Mouse (Mus musculus) liver, embryonic 16.5 days (tissue): ENCODE measurements around the gene Gata2. TPM values are rescaled to one million over a fixed set of nuclear protein-coding genes. Genes with fewer than 3 reads are reported as not detected.

ENCODE experiments used
- ATAC-seq: fragments of 200-750 bp; cut with Nextera tagmentation; 2 replicates; pipeline ENCODE4 v1.8.0; 2017; ENCODE audit warnings: low read depth, mild to moderate bottlenecking, moderate number of reproducible peaks, moderate library complexity
- H3K27ac ChIP-seq: fragments of 300-500 bp; sonication (generic); 2 replicates; pipeline ENCODE4 v1.5.1; 2014; ENCODE audit warnings: mild to moderate bottlenecking, low read length
- H3K27me3 ChIP-seq: fragments of 300-500 bp; sonication (generic); 2 replicates; pipeline ENCODE4 v1.6.1; 2014; ENCODE audit warnings: low read depth, low read length, mixed read lengths; ENCODE audit not compliant: control insufficient read depth, insufficient read depth
- H3K36me3 ChIP-seq: fragments of 300-500 bp; sonication (generic); 2 replicates; pipeline ENCODE4 v1.6.1; 2014; ENCODE audit warnings: mild to moderate bottlenecking; ENCODE audit not compliant: control insufficient read depth, insufficient read depth
- H3K4me1 ChIP-seq: fragments of 300-500 bp; sonication (generic); 2 replicates; pipeline ENCODE4 v1.6.1; 2014; ENCODE audit warnings: low read depth, low read length, mixed read lengths; ENCODE audit not compliant: control insufficient read depth
- H3K4me2 ChIP-seq: fragments of 300-500 bp; sonication (generic); 2 replicates; pipeline ENCODE4 v1.6.1; 2014; ENCODE audit warnings: low read depth, low read length, mixed read lengths
- H3K4me3 ChIP-seq: fragments of 300-500 bp; sonication (generic); 2 replicates; pipeline ENCODE4 v1.5.1; 2014; ENCODE audit warnings: low read depth, mild to moderate bottlenecking, low read length
- H3K9ac ChIP-seq: fragments of 300-500 bp; sonication (generic); 2 replicates; pipeline ENCODE4 v1.6.1; 2014; ENCODE audit warnings: low read depth, low read length
- H3K9me3 ChIP-seq: fragments of 300-500 bp; sonication (generic); replicated peaks from 2 replicates; pipeline ENCODE4 v1.6.1; 2016; ENCODE audit warnings: low read length; ENCODE audit not compliant: control insufficient read depth
- WGBS: fragments of 180-500 bp; shearing (Covaris S2); extraction: QIAGEN DNeasy Blood & Tissue Kit; methylation state at CpG from one replicate; pipeline ENCODE4 v1.1.7; 2014; ENCODE audit not compliant: insufficient replicate concordance; 5-methylcytosine and 5-hydroxymethylcytosine counted together
- polyA plus RNA-seq: library from polyadenylated mRNA; unstranded; fragments of >200 nt; fragmentation: Nextera tagmentation; extraction: Ambion mirVana; gene quantifications from 2 replicates; pipeline ENCODE4 v1.2.1, GENCODE M21; 2015

Gata2 gene
- polyA plus RNA-seq, 1 experiment from 2014 or later = 3.0 TPM

DNA sequence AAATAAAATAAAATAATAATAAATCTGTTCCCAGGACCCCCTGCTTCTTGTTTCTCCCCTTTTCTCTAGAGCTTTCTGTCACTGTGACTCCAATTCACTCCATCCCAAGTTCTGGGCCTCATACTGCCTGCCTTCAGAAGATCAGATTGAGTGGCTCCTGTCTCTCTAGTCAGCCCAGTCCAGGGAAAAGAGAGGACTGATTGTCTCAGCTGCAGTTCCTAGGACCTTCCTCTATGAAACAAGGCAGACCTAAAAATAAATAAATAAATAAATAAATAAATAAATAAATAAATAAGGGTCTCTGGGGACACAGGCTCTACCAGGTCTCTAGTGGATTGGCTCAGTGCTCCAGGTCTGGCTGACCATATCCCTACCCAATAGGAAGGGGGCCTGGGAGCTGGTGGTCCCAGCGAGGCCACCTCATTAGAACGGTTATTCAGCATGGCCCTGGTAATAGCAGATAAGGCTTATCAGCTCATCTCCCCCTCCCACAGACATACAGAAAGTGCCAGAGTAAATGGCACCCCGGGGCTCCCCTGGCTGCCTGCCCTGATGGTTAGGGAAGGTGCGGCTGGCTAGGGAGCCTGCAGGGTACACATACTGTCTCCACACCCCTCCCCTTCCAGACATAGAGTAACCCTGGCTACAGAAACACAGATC lies 2.1 kb upstream of the Gata2 start:
- H3K27ac ChIP-seq = no peak overlapping the region
- H3K9ac ChIP-seq = no peak overlapping the region
- no peaks in the 10 kb centered on the region for H3K9me3 ChIP-seq
- H3K4me2 ChIP-seq = no peak overlapping the region
- no peak overlapping the region for H3K4me3 ChIP-seq
- H3K4me1 ChIP-seq = peaks cover 24% of the 10 kb centered on the region
- WGBS = 11% methylated on average over 4 of the region's 4 CpGs
- H3K27me3 ChIP-seq = peaks cover 90% of the 10 kb centered on the region
- ATAC-seq = no peak
- no peaks in the 10 kb centered on the region for H3K36me3 ChIP-seq

DNA sequence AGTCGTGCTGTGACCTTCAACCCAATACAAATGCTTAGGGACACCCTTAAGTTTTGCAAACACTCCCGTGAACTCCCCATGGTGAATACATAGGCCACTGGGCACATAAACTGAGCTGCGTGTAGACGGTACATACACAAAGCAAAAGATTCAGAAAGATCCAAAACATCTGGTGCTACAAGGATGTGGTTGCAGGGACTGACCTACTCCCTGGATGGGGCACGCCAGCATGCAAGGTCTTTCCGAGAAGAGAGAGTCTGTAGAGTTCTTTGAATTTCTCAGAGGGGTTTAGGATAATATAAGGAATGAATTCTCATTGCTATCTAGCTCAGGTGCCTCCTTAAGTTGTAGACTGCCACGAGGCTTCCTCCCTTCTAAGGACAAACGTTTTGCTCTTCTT lies 935 bp upstream of the Gata2 start:
- H3K9me3 ChIP-seq = no peaks in the 10 kb centered on the region
- H3K27ac ChIP-seq = no peak overlapping the region
- H3K27me3 ChIP-seq = peaks cover 100% of the 10 kb centered on the region
- H3K36me3 ChIP-seq = no peaks in the 10 kb centered on the region
- H3K9ac ChIP-seq = no peak overlapping the region
- no peak overlapping the region for H3K4me3 ChIP-seq
- WGBS = 36% methylated on average over 8 of the region's 8 CpGs
- ATAC-seq = no peak
- H3K4me1 ChIP-seq = peaks cover 36% of the 10 kb centered on the region
- no peak overlapping the region for H3K4me2 ChIP-seq

GRCm38 (mm10) chr6:88194053-88194977 lies 624 bp downstream of the Gata2 start:
- H3K4me1 ChIP-seq = peaks cover 47% of the 10 kb centered on the region
- no peaks in the 10 kb centered on the region for H3K36me3 ChIP-seq
- ATAC-seq = no peak
- peak overlapping the region; percentile 49 for H3K4me3 ChIP-seq
- H3K27me3 ChIP-seq = peaks cover 100% of the 10 kb centered on the region
- peak overlapping the region; percentile 28; the same call in 1 of the 2 replicates for H3K9ac ChIP-seq
- H3K27ac ChIP-seq = no peak overlapping the region
- peak overlapping the region; percentile 65 for H3K4me2 ChIP-seq
- WGBS = 4% methylated on average over 58 of the region's 58 CpGs
- H3K9me3 ChIP-seq = no peaks in the 10 kb centered on the region

DNA sequence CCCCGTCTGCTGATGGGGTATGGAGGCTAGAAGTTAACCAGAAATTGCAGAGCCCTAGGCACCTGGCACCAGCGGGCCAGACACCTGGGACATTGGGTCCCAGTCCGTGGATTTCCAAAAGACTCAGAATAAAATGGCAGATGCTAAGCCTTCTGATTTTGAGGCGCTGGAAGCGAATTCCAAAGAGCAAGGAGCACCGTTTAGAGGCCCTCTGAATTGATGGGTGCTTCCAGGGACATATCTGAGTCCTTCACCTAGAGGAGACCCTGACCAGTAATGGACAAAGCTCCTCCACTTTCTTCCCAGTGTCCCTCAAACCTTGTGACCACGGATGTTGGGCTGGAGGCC lies 1.3 kb downstream of the Gata2 start:
- 38% methylated on average over 7 of the region's 7 CpGs for WGBS
- Histone ChIP-seq H3K9ac (no peak overlapping the region), H3K27ac (no peak overlapping the region), H3K4me1 (peaks cover 43% of the 10 kb centered on the region), H3K4me2 (no peak overlapping the region), H3K4me3 (no peak overlapping the region), H3K27me3 (peaks cover 100% of the 10 kb centered on the region), H3K36me3 (no peaks in the 10 kb centered on the region), H3K9me3 (no peaks in the 10 kb centered on the region)
- no peak for ATAC-seq

DNA sequence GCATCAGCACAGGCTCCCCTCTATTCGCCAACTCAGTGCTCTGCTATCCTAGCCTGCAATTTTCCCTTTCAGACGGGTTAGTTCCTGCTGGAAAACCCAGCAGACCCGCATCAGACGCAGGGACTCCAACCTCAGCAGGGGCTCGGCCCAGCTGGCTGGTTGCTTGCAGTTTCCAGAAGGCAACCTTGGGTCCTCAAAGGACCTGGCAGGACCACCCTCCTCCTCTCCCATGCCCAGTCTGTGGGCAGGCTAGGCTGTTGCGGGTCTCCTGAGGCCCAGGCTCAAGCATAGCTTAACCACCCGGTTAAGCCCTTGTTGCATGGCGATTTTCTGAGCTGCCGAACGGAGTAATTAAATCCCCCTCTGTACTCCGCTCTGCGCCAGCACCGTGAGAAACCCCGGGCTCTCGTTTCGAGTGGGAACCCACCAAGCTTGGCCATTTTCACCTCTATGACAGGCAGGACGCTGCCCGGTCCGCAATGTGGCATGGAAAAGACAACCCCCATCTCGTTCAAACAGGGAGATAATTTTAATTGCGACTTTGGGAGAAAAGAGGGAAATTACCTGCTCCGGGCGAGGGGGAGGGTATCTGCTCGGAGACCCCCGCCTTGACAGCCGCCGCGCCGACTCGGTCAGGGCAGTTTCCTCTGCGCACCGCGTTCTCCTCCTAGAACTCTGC lies 2.5 kb downstream of the Gata2 start:
- no peaks in the 10 kb centered on the region for H3K36me3 ChIP-seq
- H3K9me3 ChIP-seq = no peaks in the 10 kb centered on the region
- 10% methylated on average over 33 of the region's 33 CpGs for WGBS
- peak overlapping the region; percentile 42; the same call in 1 of the 2 replicates for H3K4me3 ChIP-seq
- no peak overlapping the region for H3K27ac ChIP-seq
- 0 out of 2 replicates have a peak overlapping the region, but pooled peaks have one; percentile 54 for H3K4me2 ChIP-seq
- H3K4me1 ChIP-seq = peaks cover 36% of the 10 kb centered on the region
- H3K9ac ChIP-seq = no peak overlapping the region
- no peak for ATAC-seq
- peaks cover 100% of the 10 kb centered on the region for H3K27me3 ChIP-seq

DNA sequence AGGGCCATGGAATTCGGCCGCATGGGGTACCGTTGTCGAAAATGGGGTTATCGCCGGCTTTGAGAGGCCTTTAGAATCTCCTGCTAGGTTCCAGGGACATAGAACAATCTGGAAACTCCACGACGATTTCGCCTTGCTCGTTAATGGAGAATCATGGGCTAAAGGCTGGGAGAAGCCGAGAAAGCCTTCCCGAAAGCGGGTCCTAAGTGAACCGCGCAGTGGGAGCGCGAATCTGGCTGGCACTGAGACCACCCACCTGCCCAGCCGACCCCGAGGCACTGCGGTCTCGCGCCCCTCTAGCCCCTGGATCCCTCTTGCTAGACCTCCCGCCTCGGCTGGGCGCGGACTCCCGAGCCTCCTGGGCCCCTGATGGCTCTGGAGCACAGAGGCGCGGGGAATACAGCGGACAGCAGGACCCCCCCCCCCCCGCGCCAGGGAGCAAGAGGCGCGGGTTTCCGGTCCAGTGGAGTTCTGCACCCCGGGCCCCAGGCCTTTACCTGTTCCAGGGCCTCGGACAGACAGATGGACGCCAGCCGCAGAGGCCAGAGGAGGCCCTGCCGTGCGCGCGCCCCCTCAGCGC lies 3.1 kb downstream of the Gata2 start:
- Histone ChIP-seq H3K9me3 (no peaks in the 10 kb centered on the region), H3K9ac (no peak overlapping the region), H3K27me3 (peaks cover 100% of the 10 kb centered on the region), H3K4me1 (peaks cover 36% of the 10 kb centered on the region), H3K27ac (no peak overlapping the region), H3K4me3 (peak overlapping the region; percentile 42), H3K4me2 (peak overlapping the region; percentile 54), H3K36me3 (no peaks in the 10 kb centered on the region)
- WGBS = under 1% methylated on average over 43 of the region's 44 CpGs
- ATAC-seq = no peak

DNA sequence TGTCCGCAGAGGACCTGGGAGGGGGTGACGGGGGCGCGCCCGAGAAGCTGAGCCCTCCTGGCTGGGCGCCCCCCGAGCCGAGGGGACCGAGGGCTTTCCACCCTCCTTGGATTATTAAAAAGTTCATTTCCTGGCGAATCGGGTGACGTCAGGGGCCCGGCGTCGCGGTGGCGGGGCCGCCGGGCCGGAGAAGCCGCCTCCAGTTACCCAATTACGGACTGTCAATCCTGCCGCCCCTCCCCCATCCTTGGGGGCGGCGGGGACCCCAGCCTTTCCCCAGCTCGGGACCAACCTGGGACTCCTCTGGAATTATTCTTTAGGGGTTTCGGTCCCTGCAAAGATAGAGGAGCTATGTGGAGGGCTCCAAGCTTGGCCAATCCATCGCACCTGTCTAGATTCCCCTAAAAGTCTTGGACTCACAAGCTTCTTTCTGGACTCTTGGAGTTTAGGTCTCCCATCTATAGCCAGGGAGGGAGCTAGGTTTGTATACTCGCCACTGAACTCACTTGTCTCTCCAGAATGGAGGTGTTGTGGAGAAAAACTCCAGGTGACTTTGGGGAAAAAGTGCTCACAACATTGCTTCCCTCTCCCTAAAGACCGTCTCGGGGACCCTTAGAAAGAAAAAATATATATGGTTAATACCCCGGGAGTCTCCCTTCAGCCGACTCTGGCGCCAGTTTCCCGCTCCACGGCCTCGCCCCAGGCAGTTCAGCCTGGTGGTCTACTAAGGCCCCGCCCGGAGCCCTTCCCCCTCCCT lies 3.8 kb downstream of the Gata2 start:
- Histone ChIP-seq H3K36me3 (no peaks in the 10 kb centered on the region), H3K9ac (no peak overlapping the region), H3K4me1 (peaks cover 39% of the 10 kb centered on the region), H3K27ac (no peak overlapping the region), H3K9me3 (no peaks in the 10 kb centered on the region), H3K27me3 (peaks cover 100% of the 10 kb centered on the region), H3K4me2 (peak overlapping the region; percentile 69), H3K4me3 (peak overlapping the region; percentile 42)
- ATAC-seq = no peak
- WGBS = 1% methylated on average over 39 of the region's 39 CpGs
